8 mouse cellular contexts compared by ENCODE assay signal in the genomic region with DNA sequence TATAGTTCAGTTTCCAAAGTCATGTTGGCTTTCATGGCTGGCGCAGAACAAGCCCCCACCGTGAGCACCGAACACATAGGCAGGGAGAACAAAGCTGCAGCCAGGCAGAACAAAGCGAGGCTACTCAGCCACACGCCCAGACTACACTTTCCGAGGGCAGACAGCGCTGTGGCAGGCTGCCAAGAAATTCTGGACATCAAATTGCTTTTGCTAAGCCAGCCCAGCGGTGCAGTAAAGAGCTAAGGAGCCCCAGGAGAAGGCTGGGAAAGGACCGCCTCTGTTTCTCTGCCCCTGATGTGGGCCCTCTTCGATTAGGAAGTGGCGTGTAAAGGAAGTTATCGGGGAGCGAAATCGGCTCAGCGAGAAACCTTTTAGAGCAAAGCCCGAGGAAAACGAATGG.
DNase-seq lines count a peak whose midpoint lies in the region; ATAC-seq lines count a peak whose summit lies in the region.

No protein-coding gene starts in this region.

- H3K9ac ChIP-seq in hindbrain, embryonic 13.5 days: peak overlapping the region; percentile 51

- H3K27ac ChIP-seq in hindbrain, embryonic 13.5 days: peak overlapping the region; percentile 80

- peak; percentile 93 for ATAC-seq in hindbrain, embryonic 13.5 days (ENCODE audit: low FRiP score)
- no peak for ATAC-seq in erythroid progenitor cell, adult 5-6 weeks (replicated peaks; ENCODE audit: low FRiP score, poor library complexity, severe bottlenecking)

- H3K4me1 ChIP-seq in hindbrain, embryonic 13.5 days (replicated peaks): peaks cover 11% of the 10 kb centered on the region

- no peaks in the 10 kb centered on the region for H3K36me3 ChIP-seq in hindbrain, embryonic 13.5 days

- no peak overlapping the region for H3K4me3 ChIP-seq in hindbrain, embryonic 13.5 days

- 7% methylated on average over 17 of the region's 17 CpGs for WGBS in hindbrain, embryonic 13.5 days

- H3K27me3 ChIP-seq in hindbrain, embryonic 13.5 days: no peaks in the 10 kb centered on the region

- H3K9me3 ChIP-seq in hindbrain, embryonic 13.5 days: no peaks in the 10 kb centered on the region

- H3K4me2 ChIP-seq in hindbrain, embryonic 13.5 days: peak overlapping the region; percentile 32; the same call in 1 of the 2 replicates

- peak; percentile 56 for DNase-seq in R1 (ENCODE audit: low read depth, low spot score)
- DNase-seq in cerebellum, postnatal 14 days: peak; percentile 82 to 84
- peak; percentile 41 to 63 for DNase-seq in gastrocnemius, adult 8-10 months (ENCODE audit: low spot score in 2 of 2)
- DNase-seq in layer of hippocampus, postnatal 14 days (ENCODE audit: low spot score in 2 of 2): peak; percentile 36 to 52
- DNase-seq in lung, postnatal 36 days: peak; percentile 82
- DNase-seq in right cerebral cortex, postnatal 10 days (ENCODE audit: low spot score in 2 of 2): peak; percentile 77 to 83
